Mouse (Mus musculus) hindbrain, embryonic 12.5 days (tissue): ENCODE results near the gene Ccdc186. TPM values are rescaled to one million over a fixed set of nuclear protein-coding genes. Genes with fewer than 3 reads are reported as not detected.

ENCODE experiments used
- ATAC-seq: fragments of 200-750 bp; cut with Nextera tagmentation; 2 replicates; pipeline ENCODE4 v1.8.0; 2017; ENCODE audit warnings: moderate TSS enrichment; ENCODE audit not compliant: low FRiP score
- H3K27ac ChIP-seq: fragments of 300-500 bp; sonication (generic); 2 replicates; pipeline ENCODE4 v1.5.1; 2016; ENCODE audit warnings: mild to moderate bottlenecking
- H3K27me3 ChIP-seq: fragments of 300-500 bp; sonication (generic); 2 replicates; pipeline ENCODE4 v1.6.1; 2016; ENCODE audit warnings: mild to moderate bottlenecking
- H3K36me3 ChIP-seq: fragments of 300-500 bp; sonication (generic); 2 replicates; pipeline ENCODE4 v1.6.1; 2016; ENCODE audit warnings: mild to moderate bottlenecking
- H3K4me1 ChIP-seq: fragments of 300-500 bp; sonication (generic); 2 replicates; pipeline ENCODE4 v1.6.1; 2016
- H3K4me2 ChIP-seq: fragments of 300-500 bp; sonication (generic); replicated peaks from 2 replicates; pipeline ENCODE4 v1.6.1; 2016; ENCODE audit warnings: mild to moderate bottlenecking
- H3K4me3 ChIP-seq: fragments of 300-500 bp; sonication (generic); 2 replicates; pipeline ENCODE4 v1.5.1; 2016; ENCODE audit warnings: mild to moderate bottlenecking
- H3K9ac ChIP-seq: fragments of 300-500 bp; sonication (generic); 2 replicates; pipeline ENCODE4 v1.6.1; 2016; ENCODE audit warnings: mild to moderate bottlenecking, moderate library complexity
- H3K9me3 ChIP-seq: fragments of 300-500 bp; sonication (generic); replicated peaks from 2 replicates; pipeline ENCODE4 v1.6.1; 2016; ENCODE audit warnings: mild to moderate bottlenecking
- WGBS: fragments of 180-500 bp; shearing (Covaris S2); methylation state at CpG from one replicate; pipeline ENCODE4 v1.1.7; 2016; 5-methylcytosine and 5-hydroxymethylcytosine counted together
- polyA plus RNA-seq: library from polyadenylated mRNA; unstranded; fragments of >200 nt; fragmentation: Nextera tagmentation; extraction: Ambion mirVana; gene quantifications from 2 replicates; pipeline ENCODE4 v1.2.1, GENCODE M21; 2016

Gene Ccdc186
- polyA plus RNA-seq, 1 experiment from 2014 or later: 30.2 TPM

- no peaks in the 10 kb centered on the region for H3K27me3 ChIP-seq
- no peak overlapping the region for H3K4me2 ChIP-seq
- no peaks in the 10 kb centered on the region for H3K4me1 ChIP-seq
- no peaks in the 10 kb centered on the region for H3K9me3 ChIP-seq
- 63% methylated on average over 7 of the region's 7 CpGs for WGBS
- ATAC-seq: no peak
- no peaks in the 10 kb centered on the region for H3K36me3 ChIP-seq
- no peak overlapping the region for H3K27ac ChIP-seq
- no peak overlapping the region for H3K9ac ChIP-seq
- H3K4me3 ChIP-seq: no peak overlapping the region
These were observed 76.9 kb downstream of the Ccdc186 start for GRCm38 (mm10) chr19:56745061-56745460.

Other genes starting within 250 kb of the Ccdc186 start
- 0.21 and 0.35 TPM in 2 replicates for gene Adrb1, start 100.0 kb downstream of the Ccdc186 start, polyA plus RNA-seq
- gene Tdrd1, start 4.0 kb upstream of the Ccdc186 start, polyA plus RNA-seq: 1.0 and 1.5 TPM in 2 replicates
- 2.0 and 3.0 TPM in 2 replicates for gene Vwa2, start 52.1 kb upstream of the Ccdc186 start, polyA plus RNA-seq
- gene Afap1l2, start 186.0 kb upstream of the Ccdc186 start, polyA plus RNA-seq: 8.1 and 9.1 TPM in 2 replicates